Mouse (Mus musculus): ENCODE measurements around the gene 2010005H15Rik.
A peak's percentile ranks its signal among the peaks of the same experiment; 100 is the strongest.
"Not testable (repeated sequence)": the region's sequence is repeated elsewhere in the genome, so short reads cannot be mapped to it uniquely, and the experiment has no call there.

Gene 2010005H15Rik

DNA sequence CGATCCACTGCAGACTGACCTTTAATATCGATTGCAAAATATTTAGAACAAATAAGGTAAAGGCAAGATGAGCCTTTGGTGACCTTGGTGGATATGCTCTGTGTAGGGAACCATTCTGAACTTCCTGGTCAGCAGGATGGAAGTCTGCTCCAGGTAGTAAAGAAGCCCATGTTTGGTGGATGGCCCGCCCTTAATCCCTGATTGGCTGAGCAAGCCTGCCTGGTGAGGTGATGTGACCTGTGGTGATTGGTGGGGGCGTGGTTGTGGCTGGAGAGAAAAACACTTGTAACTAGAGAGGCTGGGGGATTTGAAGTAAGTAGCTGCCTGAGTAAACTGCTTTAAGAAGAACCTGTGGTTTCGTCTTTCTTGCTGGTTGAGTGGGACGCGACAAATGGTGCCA, at the start of gene 2010005H15Rik:
2010005H15Rik (plus strand) TSS at position 301 of the 400 bp plus-strand sequence.
- not testable (repeated sequence) for DNase-seq (ENCODE audit: low read depth, low spot score)

DNA sequence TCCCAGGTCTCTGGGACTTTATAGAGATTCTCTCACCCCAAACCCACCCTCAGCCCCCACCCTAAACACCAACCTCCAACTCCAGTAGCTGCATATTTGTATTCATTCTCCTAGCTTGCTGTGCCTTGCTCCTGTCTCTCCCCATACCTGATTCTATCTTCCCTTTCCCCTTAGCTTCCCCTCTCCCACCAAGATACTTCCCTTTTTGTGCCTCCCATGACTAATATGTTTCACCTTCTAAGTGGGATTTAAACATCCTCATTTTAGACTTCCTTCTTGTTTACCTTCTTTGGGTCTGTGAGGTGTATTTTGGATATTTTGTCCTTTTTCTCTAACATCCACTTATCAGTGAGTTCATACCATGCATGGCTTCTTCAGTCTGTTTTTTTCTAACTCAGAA, 45.2 kb upstream of the 2010005H15Rik start:
- no peak for DNase-seq (ENCODE audit: low read depth, low spot score)

DNA sequence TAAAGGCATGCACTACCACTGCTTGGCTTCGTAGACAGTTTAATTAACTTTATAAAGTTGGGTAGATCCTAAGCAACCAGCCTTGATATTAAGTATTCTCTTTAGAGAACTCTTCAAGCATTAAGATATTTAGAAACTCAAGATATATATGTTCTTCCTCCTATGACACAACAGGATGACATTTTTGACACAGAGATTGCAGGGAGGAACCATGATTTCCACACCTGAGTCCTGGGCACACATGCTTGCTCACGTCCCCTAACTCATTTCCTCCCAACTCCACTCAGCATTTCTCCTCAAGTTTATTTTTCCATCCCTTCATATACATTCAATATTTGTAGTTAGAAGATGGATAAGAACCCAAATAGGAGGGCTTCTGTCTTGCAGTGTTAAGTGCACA, 41.4 kb upstream of the 2010005H15Rik start:
- no peak for DNase-seq (ENCODE audit: low read depth, low spot score)

DNA sequence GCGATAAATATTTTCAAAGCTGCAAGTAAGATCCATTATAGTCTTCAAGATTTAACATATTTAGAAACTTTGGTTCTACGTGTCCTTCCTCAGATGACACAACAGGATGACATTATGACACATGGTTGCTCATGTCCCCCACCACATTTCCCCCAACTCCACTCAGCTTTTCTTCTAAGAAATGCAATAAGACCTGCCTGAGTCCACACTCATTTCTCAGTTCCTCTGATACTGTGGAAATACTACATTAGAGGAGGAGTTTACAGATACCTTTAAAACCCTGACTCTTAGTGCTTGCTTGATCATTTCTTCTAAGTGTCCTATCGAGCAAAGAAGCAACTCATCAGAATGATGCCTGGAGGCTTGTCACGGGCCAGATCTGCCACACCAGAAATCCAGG, 37.4 kb upstream of the 2010005H15Rik start, which contains the start of gene Gm5483:
Gm5483 (plus strand) TSS at position 301 of the 400 bp plus-strand sequence.
- not testable (repeated sequence) for DNase-seq (ENCODE audit: low read depth, low spot score)

DNA sequence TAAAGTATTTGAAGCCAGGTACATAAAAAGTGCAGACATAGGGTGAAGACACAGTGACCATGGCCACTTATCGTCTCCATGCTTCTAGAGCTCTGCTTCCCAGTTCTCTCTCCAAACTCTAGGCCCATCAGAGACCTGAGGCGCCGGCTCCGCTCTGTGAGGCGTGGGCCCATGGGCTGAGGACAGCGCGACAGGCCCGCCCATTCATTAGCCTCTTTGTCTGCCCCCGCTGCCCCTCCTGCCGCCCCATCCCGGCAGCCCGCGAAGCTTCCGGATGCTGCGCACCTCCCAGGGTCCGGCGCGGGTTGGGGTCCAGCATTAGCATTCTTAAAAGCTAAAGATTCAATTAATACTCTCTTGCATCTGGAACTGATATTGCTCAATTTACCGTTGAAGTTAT, 22.0 kb upstream of the 2010005H15Rik start:
- peak; percentile 9 for DNase-seq (ENCODE audit: low read depth, low spot score)

DNA sequence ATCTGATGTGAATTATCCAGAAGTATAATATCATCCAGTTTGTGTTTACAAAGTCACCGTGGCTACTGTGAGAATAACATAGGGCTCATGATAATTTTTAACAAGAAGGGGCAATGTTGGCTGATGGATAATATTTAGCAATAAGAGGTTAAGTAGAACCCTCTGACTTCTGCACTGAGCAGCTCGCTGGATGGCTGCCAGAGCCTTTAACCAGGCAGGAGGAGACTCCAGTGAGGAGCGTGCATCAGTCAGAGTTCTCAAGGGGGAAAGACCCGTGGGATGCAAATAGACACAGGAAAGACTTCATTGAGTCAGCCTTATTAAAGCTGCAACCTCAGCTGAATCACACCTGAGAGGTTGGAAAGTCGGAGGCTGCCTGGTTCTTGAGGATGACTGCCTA, 17.4 kb upstream of the 2010005H15Rik start:
- no peak for DNase-seq (ENCODE audit: low read depth, low spot score)

DNA sequence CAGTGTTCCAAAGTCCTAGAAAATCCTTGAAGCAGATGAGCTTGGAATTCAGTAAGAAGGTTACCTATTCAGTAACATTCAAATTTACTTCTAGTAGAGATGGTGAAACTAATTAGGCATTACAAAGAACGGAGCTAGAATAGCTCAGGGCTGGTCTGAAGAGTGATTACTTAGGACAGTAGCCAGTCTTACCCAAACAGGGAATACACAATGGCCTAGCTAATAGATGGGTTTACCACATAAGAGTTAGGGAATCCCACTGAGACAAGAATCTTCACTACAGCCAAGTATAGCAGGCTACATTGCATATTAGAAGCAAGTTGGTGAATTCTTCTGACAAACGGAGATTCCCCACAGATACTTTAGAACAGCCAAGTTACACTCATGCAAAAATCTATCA, 15.6 kb upstream of the 2010005H15Rik start:
- peak; percentile 69 for DNase-seq (ENCODE audit: low read depth, low spot score)

DNA sequence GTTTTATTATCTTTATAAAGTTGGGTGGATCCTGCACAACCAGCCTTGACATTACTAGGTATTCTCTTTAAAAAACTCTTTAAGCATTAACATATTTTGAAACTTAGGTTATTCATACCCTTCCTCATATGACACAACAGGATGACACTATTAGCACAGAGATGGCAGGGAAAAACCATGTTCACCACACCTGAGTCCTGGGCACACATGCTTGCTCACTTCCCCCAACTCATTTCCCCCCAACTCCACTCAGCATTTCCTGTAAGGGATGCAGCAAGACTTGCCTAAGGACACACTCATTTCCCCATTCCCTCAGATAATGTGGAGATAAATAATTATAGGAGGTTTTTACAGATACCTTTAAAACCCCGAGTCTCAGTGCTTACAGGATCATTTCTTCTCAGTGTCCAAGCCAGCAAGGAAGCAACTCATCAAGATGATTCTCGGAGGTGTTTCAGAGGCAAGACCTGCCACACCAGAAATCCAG, 11.3 kb upstream of the 2010005H15Rik start, which contains the start of gene Gm5416:
Gm5416 (plus strand) TSS at position 437 of the 487 bp plus-strand sequence.
- no peak for DNase-seq (ENCODE audit: low read depth, low spot score)

DNA sequence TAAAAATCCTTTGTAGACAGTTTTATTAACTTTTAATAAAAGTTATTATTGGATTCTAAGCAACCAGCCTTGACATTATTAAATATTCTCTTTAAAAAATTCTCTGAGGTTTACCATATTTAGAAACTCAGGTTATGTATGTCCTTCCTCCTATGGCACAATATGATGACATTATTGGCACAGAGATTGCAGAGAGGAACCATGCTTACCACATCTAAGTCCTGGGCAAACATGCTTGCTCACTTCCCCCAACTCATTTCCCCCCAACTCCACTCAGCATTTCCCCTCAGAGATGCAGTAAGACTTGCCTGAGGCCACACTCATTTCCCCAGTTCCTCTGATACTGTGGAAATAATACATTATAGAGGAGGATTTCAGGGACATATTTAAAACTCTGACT, 39.3 kb downstream of the 2010005H15Rik start:
- DNase-seq (ENCODE audit: low read depth, low spot score), result not testable (repeated sequence)

DNA sequence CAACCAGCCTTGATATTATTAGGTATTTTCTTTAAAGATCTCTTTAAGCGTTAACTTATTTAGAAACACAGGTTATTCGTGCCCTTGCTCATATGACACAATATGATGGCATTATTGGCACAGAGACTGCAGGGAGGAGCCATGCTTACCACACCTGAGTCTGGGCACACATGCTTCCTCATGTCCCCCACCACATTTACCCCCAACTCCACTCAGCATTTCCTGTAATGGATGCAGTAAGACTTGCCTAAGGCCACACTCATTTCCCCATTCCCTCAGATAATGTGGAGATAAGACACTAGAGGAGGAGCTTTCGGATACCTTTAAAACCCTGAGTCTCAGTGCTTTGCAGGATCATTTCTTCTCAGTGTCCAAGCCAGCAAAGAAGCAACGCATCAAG, 55.5 kb downstream of the 2010005H15Rik start, which contains the start of gene Stfa1:
Stfa1 (plus strand) TSS at position 156 of the 400 bp plus-strand sequence.
- DNase-seq (ENCODE audit: low read depth, low spot score), result not testable (repeated sequence)

DNA sequence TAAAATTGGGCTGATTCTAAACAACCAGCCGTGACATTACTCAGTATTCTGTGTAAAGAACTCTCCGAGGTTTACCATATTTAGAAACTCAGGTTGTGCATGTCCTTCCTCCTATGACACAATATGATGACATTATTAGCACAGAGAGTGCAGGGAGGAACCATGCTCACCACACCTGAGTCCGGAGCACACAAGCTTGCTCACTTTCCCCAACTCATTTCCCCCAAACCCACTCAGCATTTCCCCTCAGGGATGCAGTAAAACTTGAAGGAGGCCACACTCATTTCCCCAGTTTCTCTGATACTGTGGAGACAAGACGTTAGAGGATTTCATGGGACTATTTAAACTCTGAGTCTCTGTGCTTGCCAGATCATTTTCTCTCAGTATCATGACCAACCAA, 67.9 kb downstream of the 2010005H15Rik start:
- DNase-seq (ENCODE audit: low read depth, low spot score), result no peak
